Mouse (Mus musculus): ENCODE data around the gene Serpinc1.

GRCm38 (mm10) chr1:161039741-161040425, 61.5 kb downstream of the Serpinc1 start:
- TF ChIP-seq TAL1 (IDR thresholded peaks at IDR 0.05; ENCODE audit: low read length) = no peak
- TF ChIP-seq GATA1 (IDR thresholded peaks at IDR 0.05; ENCODE audit: low read length) = no peak
